Mouse (Mus musculus) erythroblast, embryonic 14.5 days (primary cell): ENCODE data around the gene Appbp2.

ENCODE experiments used
- GATA1 ChIP-seq: IDR thresholded peaks from 2 replicates; pipeline ENCODE4 v1.6.1; 2012; ENCODE audit warnings: low read length, inconsistent platforms, mixed read lengths
- TAL1 ChIP-seq: IDR thresholded peaks from 3 replicates; pipeline ENCODE4 v1.6.1; 2012; ENCODE audit warnings: low read length, inconsistent platforms, mixed read lengths

GRCm38 (mm10) chr11:85175941-85176340, 59.0 kb downstream of the Appbp2 start:
- TF ChIP-seq GATA1 (no peak), TAL1 (no peak)
